Mouse (Mus musculus) frontal cortex, postnatal 36 days (tissue): ENCODE results near the gene Cryaa.
A peak's percentile ranks its signal among the peaks of the same experiment; 100 is the strongest.

Experiments used
- DNase-seq, 2 experiments: peaks; one replicate each; pipeline ENCODE4 v3.0.0; 2022; ENCODE audit warnings: low spot score in 2 of 2

Gene Cryaa

DNA sequence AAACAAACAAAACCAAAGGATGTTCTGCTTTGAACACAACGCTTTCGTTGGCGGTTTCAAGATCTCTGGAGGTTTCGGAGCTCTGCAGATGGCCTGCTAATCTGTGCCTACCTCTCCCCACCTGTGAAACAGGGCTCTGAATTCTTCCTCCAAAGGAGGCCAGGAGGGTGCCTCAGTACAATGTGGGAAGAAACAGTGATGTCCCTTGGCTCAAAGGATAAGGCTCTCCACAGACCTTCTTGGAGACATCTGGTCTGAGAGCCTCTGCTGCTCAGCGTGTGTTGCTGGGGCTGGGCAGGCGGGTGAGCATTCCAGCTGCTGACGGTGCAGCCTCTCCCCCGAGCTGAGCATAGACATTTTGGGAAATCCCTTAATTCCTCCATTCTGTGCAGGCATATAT, at the start of gene Cryaa:
Cryaa (plus strand) TSS at position 301 of the 400 bp plus-strand sequence.
- DNase-seq = no peak

DNA sequence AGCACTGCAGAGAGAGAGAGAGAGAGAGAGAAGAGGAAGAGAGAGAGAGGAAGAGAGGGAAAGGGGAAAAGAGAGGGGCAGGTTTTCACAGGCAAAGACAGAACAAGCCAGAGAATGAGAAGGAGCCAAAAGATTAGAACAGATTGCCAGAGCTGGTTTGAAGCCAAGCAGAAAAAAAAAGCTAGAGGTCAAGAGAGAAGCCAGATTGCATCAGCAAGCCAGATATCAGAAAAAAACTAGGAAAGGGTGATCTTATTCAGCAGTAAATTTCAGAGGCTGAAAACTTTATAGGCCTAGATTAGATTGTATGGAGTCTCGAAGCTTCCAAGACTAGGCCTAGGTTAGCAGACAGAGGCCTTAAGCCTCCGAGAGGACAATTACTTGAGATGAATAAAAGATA, 49.6 kb upstream of the Cryaa start:
- DNase-seq = no peak

DNA sequence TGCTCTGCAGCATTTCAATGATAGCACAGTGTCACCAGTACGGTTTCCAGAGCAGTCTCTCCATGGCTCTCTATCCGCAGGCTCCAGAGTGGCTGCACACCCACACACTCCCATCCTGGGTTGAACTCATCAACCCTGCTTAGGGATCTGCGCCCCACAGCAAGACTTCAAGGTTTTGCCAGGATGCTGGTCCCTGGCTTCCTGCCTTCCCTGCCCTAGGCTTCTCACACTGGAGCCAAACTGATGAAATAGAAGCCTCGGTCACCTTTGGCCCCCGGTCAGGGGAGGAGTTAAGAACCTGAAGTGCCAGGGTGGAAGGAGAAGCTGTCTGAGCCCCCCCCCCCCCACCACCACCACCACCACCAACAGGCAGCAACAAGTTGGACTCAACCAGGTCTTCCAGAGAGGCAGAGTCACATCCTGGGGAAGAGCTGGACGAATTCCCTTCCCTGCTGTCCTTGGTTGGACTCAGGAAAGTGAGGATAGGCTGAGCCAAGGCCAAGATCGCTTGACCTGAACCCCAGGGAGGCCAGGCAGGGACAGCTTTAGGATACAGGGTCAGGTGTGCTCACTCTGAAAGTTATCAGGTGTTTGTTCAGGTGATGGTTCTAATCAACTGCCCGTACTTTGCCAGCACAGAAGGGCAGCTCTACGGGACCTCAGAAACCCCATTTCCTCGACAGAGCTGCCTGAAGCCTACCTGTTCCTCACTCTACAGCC, 46.4 kb upstream of the Cryaa start:
- DNase-seq = no peak

DNA sequence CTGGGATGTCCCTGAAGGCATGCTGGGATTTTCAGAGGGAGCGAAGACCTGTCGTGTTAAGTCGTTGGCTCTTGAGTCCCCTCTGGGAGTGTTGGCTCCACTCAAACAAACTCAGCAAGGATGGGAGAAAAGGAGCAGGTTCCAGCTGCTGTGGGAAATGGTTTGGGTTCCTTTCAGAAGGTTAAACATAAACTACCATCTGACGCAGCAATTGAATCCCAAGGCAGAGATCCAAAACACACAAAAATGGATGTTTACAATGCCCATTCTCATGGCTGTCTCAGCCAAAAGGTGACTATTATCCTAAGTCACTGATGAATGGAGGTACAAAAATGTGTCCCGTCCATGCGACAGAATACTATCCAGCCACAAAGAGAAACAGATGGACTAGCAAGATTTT, 44.6 kb upstream of the Cryaa start:
- DNase-seq = no peak

DNA sequence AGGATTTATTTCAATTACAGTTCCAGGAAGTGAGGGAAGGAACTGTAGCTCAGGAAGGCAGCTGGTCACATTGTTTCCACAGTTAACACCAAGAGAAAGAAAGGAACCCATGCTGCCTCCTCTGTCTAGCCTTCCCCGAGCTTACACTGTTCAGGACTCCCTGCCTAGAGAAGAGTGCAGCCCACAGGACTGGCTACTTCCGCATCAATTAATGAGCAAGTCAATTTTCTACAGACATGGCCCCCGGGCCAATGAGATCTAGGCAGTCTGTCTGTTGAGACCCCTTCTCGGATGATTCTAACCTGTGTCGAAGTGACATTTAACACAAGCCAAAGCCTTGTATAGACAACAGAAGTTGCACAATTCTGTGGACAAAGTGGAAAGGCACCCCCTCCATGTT, 42.7 kb upstream of the Cryaa start:
- DNase-seq = no peak

DNA sequence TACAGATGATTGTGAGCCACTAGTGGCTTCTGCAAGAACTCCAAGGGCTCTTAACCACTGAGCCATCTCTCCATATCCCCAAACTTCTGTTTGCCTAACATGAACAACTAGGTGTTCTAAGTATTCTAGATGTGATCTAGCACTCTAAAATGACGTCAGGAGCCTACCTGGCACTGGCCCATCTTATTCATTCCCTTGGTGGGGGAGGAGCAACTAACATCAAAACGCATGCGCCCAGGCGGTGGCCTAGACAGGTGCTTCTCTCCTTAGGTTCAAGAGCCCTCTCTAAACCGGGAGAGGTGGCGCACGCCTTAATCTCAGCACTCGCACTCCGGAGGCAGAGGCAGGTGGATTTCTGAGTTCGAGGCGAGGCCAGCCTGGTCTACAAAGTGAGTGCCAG, 41.8 kb upstream of the Cryaa start:
- DNase-seq = no peak

DNA sequence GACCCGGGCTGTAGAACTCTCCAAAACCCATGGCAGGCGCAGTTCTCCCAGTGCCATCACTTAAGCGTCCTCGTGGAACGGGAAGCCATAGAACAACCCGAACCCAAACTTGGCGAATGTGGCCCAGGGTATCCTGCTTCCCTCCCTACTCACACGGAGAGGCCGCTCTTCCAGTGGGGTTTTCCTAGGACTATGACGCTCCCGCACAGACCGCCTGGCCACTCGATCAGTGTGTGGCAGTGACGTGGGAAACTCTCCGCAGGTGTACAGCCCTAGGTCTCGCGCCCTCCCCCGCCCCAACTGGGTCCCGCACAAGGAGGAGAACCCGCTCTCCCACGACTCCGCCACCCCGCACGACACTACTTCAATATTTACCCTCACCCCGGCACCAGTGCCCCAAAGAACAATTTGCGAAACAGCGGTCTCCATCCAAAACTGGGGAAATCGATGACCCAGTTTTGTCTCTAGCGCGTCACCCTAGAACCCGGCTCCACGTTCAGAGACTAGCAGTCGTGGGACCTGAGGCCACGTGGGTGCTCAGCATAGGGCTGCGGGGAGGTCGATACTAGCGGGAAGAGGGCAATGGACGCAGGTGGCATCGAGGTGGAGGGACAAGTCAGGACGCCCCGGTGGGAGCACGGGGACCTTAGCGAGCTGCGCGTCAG, 41.2 kb upstream of the Cryaa start:
- no peak for DNase-seq

DNA sequence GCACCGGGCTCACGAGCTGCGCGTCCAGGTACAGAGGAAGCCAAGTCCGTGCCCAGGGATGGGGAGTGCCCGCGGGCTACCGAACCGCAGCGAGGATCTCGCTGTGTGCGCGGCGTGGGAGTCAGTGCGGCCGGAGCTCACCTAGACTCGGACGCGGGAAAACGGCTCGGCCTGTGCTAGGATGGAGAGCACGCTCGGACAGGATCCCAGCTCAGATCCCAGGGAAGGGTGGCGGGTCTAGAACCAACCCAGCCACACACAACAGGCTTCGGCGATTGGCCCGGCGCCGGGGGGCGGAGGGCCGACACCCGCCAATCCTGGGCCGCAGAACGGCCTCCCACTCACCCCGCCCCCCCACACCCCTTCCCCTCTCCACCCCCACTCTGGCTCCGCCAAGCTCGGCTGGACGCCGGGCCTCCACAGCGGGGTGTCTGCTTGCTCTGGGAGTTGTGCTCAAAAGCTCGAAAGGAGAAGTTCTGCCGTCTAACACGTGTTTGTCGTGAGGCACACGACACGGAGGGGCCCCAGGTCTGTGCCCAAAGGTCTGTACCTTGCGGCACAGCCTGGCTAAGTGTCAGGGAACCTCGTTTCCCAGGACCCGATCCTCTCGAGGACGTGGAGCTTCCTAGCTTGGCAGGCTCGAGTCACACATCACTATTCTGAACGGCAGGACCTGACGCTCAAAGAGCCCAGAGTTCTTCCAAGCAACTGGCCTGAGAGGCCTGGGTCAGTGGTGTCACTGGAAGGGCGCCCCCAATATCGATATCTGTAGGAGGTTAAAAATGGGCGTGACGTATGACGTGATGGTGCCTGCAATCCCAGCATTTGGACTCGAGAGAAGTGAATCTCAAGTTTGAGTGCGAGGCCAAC, 40.4 kb upstream of the Cryaa start, which contains the start of gene Cbs:
Cbs (minus strand) TSS at position 297 of the 870 bp plus-strand sequence.
- peak; percentile 47 to 60 for DNase-seq

DNA sequence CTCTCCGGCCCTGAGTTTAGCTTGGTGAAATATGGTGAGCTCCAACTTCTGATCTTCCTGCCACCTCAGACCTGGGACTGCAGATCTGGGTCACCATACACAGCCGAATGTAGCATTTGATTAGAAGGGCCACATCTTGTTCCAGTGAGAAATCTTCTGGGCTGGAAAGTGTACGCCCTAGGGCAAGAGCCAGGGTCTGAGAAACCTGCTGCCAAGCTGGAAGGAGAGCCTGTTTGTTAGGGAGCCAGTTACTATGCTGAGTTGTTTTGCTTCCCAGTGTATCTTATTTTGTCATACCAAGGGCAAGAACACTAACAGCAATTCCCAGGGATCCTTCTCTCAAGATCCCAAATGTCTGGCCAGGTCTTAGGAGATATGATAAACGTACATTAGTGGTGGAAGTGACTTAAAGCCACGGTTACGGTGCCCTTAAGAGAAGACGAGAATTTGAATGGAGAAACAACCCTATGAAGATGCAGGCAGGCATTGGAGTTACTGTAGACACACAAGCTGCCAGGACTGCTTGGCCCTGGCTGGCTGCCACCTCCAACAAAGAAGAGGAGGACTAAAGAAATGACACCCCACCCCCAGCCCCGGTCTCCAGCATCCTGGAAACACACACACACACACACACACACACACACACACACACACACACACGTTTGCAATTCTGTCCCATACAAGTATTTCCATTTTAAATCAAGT, 39.6 kb upstream of the Cryaa start:
- DNase-seq = peak; percentile 50 to 67

DNA sequence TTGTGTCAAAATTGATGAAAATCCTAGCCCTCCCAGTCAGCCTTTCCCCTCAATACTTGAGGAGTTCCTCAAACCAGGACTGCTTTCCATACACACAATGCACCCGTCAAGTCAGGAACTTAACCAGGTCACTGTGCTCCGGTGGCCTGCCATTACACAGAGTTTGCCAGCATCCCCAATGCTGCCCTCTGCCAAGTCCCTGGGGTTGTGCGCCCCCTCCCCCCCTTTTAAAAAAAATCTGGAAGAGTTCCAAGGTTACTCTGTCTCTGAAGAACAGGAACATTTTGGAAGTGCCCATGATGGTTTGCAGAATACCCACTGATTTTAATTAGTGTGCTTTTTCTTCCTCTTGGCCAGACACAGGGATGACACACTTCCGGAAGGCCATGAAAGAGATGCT, 38.0 kb upstream of the Cryaa start:
- no peak for DNase-seq

DNA sequence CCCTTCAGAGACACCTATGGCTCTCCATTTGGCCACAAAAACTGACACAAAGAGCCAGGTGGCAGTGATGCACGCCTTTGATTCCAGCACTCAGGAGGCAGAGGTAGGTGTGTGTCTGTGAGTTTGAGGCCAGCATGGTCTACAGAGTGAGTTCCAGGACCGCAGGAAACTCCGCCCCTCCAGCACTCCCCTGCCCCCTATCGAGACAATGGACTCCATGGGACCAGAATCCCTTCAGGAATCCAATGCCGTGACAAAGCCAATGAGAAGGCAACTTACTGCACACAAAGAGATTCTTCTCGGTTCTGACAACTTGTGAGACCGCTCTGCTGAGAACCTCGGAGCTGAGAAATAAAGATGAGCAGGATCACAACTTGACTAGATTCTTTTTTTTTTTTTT, 35.3 kb upstream of the Cryaa start:
- no peak for DNase-seq

DNA sequence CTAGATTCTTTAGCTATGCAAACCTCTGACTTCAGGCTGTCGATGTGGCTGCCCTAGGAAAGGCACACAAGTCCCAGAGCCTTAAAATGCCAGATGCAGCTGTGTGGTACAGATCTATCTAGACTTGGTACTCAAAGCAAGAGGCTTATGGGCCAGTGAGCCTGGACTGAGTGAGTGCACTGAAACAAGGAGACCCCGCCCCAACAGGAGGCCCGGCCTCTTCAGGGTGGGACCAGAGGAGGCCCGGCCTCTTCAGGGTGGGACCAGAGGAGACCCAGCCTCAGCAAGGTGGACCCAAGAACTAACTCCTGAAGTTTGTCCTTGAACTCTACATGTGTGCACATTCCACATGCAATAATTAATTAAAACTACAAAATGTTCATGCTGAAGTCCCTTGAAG, 34.7 kb upstream of the Cryaa start:
- no peak for DNase-seq

DNA sequence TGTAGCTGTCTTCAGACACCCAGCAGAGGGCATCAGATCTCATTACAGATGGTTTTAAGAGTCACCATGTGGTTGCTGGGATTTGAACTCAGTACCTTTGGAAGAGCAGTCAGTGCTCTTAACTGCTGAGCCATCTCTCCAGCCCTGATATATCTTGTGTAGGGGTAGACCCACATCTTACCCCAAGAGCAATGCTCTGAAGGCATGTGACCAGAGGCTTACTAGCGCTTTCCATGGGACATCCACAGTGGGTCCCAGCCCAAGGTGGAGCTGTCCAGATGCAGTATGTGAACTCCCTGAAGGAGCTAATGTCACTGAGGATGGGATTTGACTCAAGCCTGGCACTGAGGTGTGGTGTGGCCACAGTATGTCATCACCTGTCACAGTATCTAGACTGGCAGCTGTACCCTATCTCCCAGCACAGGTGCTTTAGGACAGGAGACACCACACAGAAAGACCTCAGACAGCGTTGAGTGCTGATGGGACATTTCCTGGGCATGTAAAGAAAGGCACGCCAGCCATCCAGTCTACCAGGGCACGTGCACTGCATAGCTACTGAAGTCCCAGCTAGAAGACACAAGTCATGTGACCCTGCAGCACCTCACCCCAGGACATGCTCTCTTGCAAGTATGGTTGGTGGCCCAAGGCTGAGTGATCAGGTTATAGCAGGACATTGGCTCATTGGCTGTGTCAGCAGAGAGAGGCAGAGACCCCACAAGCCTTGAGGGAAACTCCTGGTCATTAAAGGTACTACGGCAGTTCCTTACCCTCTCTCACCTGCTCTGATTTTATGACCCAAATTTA, 31.2 kb upstream of the Cryaa start:
- DNase-seq = no peak

DNA sequence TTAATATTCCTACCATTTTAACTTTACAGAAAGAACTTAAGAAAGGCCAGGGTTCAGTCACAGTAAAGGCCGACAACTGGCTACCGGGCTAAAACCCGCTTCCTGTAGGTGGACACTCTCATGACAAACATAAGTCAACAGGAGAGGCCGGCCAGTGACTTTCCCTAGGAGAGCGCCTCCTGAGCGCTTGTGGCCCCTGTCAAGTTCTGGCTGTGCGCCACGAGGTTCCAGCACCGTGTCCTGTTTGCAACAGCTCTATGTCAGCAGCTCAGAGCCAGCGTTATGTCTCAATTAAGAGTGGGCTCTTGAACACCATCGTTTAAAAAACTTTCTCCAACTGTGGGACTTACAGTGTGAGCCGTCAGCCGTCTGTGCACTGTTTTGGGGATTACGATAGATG, 25.5 kb upstream of the Cryaa start:
- no peak for DNase-seq

DNA sequence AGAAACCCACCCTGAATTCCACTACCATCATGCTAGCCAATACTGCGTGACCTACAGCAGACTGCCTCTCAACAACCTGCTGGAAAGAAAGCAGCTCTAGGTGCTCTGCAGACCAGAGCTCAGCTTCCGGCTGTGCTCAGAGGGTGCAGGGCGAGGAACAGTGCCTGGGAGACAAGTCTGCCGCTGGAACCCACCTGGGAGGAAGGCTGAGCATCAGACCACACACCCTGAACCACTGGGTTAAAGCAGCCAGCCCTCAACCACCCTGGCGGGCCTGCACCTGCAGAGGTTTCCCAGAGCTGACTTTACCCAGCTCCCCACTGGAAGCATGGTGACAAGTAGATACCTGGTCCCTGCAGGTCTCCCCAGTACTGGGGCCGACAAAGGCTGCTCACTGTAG, 24.3 kb upstream of the Cryaa start:
- DNase-seq = no peak

DNA sequence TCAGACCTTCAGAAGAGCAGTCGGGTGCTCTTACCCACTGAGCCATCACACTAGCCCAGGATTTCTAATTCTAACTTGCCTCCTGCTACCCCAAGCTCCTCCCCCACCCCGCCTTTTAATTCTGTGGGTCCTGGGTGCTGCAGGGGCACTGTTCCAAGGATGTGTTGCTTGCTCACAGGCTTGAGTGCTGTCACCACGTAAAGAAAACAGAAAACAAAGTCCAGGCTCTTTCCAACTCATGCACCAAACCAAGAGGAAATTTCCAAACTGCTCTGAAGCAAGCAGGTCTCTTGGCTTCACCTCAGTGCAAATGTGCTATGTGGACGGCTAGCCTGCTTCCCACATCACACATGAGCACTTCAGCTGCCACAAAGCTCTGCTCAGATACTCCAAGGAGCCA, 22.2 kb upstream of the Cryaa start:
- DNase-seq = no peak

DNA sequence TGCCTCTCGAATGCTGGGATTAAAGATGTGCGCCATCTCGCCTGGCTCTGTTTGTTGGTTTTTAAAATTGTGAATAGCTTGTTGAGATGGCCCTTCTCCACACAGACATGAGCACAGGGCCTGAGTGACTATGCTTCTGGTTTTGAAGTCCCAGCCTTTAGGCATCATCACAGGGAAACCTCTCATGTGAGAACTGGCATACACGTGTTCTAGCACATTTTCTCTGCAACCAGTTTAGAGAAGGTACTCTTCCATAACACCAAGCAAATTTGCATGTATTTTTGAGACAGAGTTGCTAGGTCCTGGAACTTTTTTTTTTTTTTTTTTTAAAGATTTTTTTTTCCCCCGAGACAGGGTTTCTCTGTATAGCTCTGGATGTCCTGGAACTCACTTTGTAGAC, 20.9 kb upstream of the Cryaa start:
- DNase-seq = no peak

DNA sequence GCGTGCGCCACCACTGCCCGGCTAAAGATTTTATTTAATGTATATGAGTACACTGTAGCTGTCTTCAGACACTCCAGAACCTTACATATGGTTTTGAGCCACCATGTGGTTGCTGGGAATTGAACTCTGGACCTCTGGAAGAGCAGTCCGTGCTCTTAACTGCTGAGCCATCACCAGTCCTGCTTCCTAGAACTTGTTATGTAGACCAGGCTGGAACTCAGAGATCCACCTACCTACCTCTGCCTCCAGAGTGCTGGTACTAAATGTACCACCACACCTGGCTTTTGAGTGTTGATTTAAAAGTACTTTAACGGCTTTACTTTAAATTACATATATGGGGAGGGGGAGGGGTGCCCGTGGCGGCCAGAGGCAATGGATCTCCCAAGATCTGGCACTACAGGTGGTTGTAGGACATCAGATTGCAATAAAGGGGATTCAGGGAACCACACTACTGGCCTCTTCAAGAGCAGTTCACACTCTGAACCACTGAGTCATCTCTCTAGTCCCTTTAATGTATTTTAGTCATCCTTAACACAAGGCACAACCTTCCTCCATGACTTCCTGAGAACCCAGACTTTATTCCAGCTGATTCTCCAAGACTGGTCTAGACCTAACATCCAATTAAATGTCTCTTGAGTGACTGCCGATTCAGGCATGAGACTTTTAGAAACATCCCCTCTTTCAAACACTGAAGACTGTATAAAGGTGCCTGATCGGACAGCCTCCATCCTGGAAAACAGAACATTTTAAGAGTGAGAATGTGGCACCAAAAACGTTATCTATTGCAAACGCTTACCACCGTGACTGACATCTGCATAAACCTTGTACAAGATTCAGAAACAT, 20.2 kb upstream of the Cryaa start:
- DNase-seq = no peak

DNA sequence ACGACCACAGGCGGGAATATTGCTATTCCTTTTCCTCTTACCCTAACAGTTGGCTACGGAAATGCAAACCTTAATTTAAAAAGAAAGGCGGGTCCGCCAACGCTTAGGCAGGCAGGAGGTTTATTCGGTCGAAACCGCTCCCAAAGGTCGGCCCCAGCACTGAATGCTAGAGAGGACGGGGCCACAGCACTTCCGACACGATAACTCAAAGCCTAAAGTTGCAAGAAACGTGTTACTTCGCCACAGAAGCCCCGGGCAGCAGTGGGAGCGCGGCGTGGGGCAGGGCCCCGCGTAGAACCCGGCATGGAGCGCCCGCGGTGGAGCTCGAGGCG, 19.5 kb upstream of the Cryaa start:
- DNase-seq = no peak

DNA sequence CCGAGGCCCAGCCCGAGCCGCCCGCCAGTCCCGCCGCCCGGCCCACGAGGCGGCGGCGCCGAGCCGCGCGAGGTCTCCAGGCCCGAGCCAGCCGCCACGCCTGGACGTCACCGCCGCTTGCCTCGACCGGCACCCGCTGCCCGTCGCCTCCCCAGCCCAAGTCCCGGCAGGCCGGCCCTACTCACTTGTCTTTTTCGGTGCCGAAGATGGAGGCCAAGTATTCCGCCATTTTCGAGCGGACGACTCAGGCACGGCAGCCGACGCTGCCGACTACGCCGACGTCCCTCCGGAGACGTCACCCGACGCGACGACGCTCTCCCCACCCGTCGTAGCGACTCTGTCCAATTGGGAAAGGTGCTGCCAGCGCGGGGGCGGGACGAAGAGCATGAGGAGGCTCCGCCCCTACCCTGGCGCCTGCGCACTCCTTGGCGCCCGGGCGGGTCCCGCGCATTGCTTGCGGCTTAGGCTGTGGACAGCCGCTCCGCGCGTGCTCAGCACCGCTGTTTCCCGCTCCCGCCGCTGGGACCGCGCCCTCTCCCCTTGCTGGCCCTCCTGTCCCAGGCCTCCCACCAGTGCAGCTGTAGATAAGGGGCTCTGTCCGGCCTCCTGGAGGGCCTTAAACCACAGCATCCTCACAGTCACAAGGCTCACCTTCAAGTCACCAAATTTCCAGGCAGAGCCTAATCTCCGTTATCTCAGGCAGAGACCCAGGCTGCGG, 19.0 kb upstream of the Cryaa start, which contains the start of gene U2af1:
U2af1 (minus strand) TSS at position 425 of the 718 bp plus-strand sequence.
- DNase-seq = peak; percentile 97 to 98
